27 mouse cellular contexts compared by ENCODE assay signal in the genomic region with DNA sequence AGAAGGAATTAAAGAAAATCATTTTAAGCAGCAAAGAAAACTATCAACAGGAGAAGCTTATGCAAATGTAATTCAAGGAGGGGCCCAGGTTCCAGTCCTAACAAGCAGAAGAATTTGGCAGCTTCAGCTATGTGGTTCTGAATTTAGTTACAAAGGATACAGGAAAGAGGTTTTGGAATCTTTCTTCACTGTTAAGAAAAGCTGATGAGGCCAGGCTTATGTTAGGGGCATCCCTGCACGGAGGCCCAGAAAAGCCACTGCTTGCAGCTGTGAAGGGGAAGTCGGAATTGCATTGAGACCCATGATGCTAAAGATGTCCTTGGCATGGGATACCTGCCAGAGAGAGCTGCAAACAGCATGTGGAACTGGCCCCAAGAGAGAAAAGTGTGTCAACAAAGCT.
DNase-seq lines count a peak whose midpoint lies in the region; ATAC-seq and TF ChIP-seq lines count a peak whose summit lies in the region.
"Had no signal": no experiment of that assay in that cellular context is flagged by ENCODE, and none has a peak within 500 bp of the region (broad histone marks: within the 10 kb centered on the region; RNA-seq: fewer than 3 reads in every experiment).

No protein-coding gene starts in this region.

- TF ChIP-seq CTCF in left cerebral cortex, adult 2 months (IDR thresholded peaks at IDR 0.05) = no peak

- no peaks in the 10 kb centered on the region for H3K9me3 ChIP-seq in stomach, embryonic 16.5 days (replicated peaks; ENCODE audit: control insufficient read depth, low read length)
- H3K9me3 ChIP-seq in kidney, embryonic 15.5 days (replicated peaks) = no peaks in the 10 kb centered on the region
- H3K9me3 ChIP-seq: embryonic facial prominence, embryonic 12.5 days; forebrain, embryonic 12.5 days; heart, embryonic 10.5 days; heart, embryonic 15.5 days; liver, embryonic 15.5 days had no signal

- WGBS in stomach, embryonic 16.5 days = 60% methylated on average over 2 of the region's 2 CpGs
- WGBS in kidney, embryonic 15.5 days = 88% methylated on average over 2 of the region's 2 CpGs

- H3K27me3 ChIP-seq in stomach, embryonic 16.5 days (ENCODE audit: control insufficient read depth, insufficient read depth, low read length) = no peaks in the 10 kb centered on the region
- H3K27me3 ChIP-seq in kidney, embryonic 15.5 days = no peaks in the 10 kb centered on the region
- H3K27me3 ChIP-seq: forebrain, embryonic 12.5 days; heart, embryonic 15.5 days; liver, embryonic 15.5 days had no signal

- no peaks in the 10 kb centered on the region for H3K36me3 ChIP-seq in stomach, embryonic 16.5 days (ENCODE audit: control insufficient read depth, insufficient read depth, low read length)
- no peaks in the 10 kb centered on the region for H3K36me3 ChIP-seq in kidney, embryonic 15.5 days
- H3K36me3 ChIP-seq: embryonic facial prominence, embryonic 12.5 days; forebrain, embryonic 12.5 days; G1E; heart, embryonic 10.5 days; heart, embryonic 15.5 days; liver, embryonic 15.5 days had no signal

- intact Hi-C loops in left cerebral cortex, adult 2 months (cut with DNase I) = no loop called here
- intact Hi-C loops in left cerebral cortex, postnatal 10 days (cut with DNase I) = no loop called here

- peak overlapping the region; percentile 32 for H3K27ac ChIP-seq in left cerebral cortex, adult 2 months
- H3K27ac ChIP-seq in stomach, embryonic 16.5 days (ENCODE audit: low read length) = peak overlapping the region; percentile 36; the same call in 1 of the 2 replicates
- H3K27ac ChIP-seq in kidney, embryonic 15.5 days = no peak overlapping the region
- H3K27ac ChIP-seq: embryonic facial prominence, embryonic 12.5 days; forebrain, embryonic 12.5 days; heart, embryonic 10.5 days; heart, embryonic 15.5 days; liver, embryonic 15.5 days had no signal

- no peak overlapping the region for H3K4me2 ChIP-seq in stomach, embryonic 16.5 days (ENCODE audit: low read depth, low read length)
- H3K4me2 ChIP-seq in kidney, embryonic 15.5 days = no peak overlapping the region
- H3K4me2 ChIP-seq: embryonic facial prominence, embryonic 12.5 days; forebrain, embryonic 12.5 days; heart, embryonic 15.5 days; liver, embryonic 15.5 days; lung, embryonic 14.5 days; midbrain, embryonic 11.5 days had no signal

- no peak for DNase-seq in frontal cortex, postnatal 14 days (ENCODE audit: low spot score in 2 of 2)
- DNase-seq in left cerebral cortex, adult 2 months (ENCODE audit: extremely low spot score in 1 of 2, low spot score in 2 of 2) = no peak
- DNase-seq in left cerebral cortex, postnatal 10 days (ENCODE audit: extremely low spot score in 1 of 2, low spot score in 2 of 2) = no peak
- DNase-seq in brain, adult 2 months (ENCODE audit: low read depth, low spot score) = peak; percentile 37
- DNase-seq: adrenal gland, adult 8-10 months; cerebellum, adult 11 months; cerebellum, adult 9-10 months; cerebellum, postnatal 36 days; forebrain, postnatal 0 days; kidney, adult 18-20 months; kidney, postnatal 36 days; left cerebral cortex, postnatal 4 days; lung, embryonic 14.5 days; thymus, adult 2 months; thymus, postnatal 36 days had no signal

- peak; percentile 71 for ATAC-seq in frontal cortex, adult (ENCODE audit: low TSS enrichment)
- no peak for ATAC-seq in stomach, embryonic 16.5 days (ENCODE audit: insufficient read depth, low FRiP score)
- no peak for ATAC-seq in kidney, embryonic 15.5 days (replicated peaks; ENCODE audit: low FRiP score)
- ATAC-seq: forebrain, postnatal 0 days; hindbrain, embryonic 16.5 days; midbrain, embryonic 16.5 days had no signal

- no peak overlapping the region for H3K4me3 ChIP-seq in left cerebral cortex, adult 2 months
- H3K4me3 ChIP-seq in stomach, embryonic 16.5 days (replicated peaks; ENCODE audit: low read length) = no peak overlapping the region
- H3K4me3 ChIP-seq in kidney, embryonic 15.5 days (replicated peaks) = no peak overlapping the region
- H3K4me3 ChIP-seq: embryonic facial prominence, embryonic 12.5 days; forebrain, embryonic 12.5 days; heart, embryonic 10.5 days; heart, embryonic 15.5 days; liver, embryonic 15.5 days had no signal

- H3K9ac ChIP-seq in stomach, embryonic 16.5 days (ENCODE audit: low read length) = no peak overlapping the region
- no peak overlapping the region for H3K9ac ChIP-seq in kidney, embryonic 15.5 days
- H3K9ac ChIP-seq: embryonic facial prominence, embryonic 12.5 days; forebrain, embryonic 12.5 days; forebrain, postnatal 0 days; heart, embryonic 15.5 days; liver, embryonic 15.5 days; lung, embryonic 14.5 days had no signal

- peaks cover 3% of the 10 kb centered on the region; the same call in 1 of the 2 replicates for H3K4me1 ChIP-seq in stomach, embryonic 16.5 days (ENCODE audit: control insufficient read depth, insufficient read depth, low read length)
- H3K4me1 ChIP-seq in kidney, embryonic 15.5 days = peaks cover 6% of the 10 kb centered on the region; the same call in 1 of the 2 replicates
- H3K4me1 ChIP-seq: forebrain, embryonic 12.5 days; heart, embryonic 15.5 days; liver, embryonic 15.5 days had no signal
